Mouse (Mus musculus): Measurements from ENCODE around the gene Mad1l1. TPM values are rescaled to one million over a fixed set of nuclear protein-coding genes. Genes with fewer than 3 reads are reported as not detected.

Mad1l1 gene
- polyA plus RNA-seq, 1 experiment from 2014 or later, result 46.4 TPM

DNA sequence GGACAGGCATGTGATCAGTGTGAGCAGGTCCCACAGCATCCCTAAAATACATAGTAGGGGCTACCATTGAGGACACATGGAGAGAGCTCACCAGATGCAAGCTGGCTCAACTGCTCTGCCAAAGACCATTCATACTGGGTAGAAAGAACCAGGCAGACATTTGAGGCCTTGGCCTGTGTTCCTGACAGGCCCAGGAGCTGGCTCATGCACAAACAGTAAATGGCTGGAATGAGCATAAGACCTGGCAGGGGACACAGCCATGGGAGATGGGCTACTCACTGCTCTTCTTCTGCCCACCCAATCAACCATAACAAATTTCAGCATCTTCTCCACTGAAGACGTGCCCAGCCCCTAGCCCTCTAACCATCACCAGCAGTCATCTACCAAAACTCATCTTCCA is 66.7 kb downstream of the Mad1l1 start:
- ATAC-seq (ENCODE audit: low FRiP score), result no peak
- peaks cover 20% of the 10 kb centered on the region for H3K36me3 ChIP-seq (replicated peaks)
- H3K4me1 ChIP-seq, result peaks cover 7% of the 10 kb centered on the region
- no peak overlapping the region for H3K27ac ChIP-seq
- no peak overlapping the region for H3K4me2 ChIP-seq
- H3K9me3 ChIP-seq, result no peaks in the 10 kb centered on the region
- no peaks in the 10 kb centered on the region for H3K27me3 ChIP-seq
- H3K4me3 ChIP-seq (replicated peaks), result no peak overlapping the region
- 81% methylated on average over 1 of the region's 1 CpGs for WGBS
- no peak overlapping the region for H3K9ac ChIP-seq

DNA sequence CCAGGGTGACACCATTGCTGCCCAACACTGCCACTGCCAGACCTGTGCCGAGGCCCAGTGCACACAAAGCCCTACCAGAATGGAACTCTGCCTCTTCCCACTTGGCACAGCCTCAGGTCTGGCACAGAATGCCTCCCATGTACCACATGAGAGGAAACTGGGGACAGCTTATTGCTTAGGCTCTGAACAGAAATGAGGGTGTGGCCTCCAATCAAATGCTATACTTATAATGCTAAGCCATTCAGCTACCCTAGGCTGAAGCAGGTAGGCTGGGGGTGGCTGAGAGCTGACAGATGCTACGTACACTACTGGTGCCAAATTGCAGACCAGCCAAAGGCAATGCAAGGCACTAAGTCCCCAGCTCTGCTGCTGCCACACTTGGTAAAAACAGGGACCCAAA is 69.4 kb downstream of the Mad1l1 start:
- H3K9me3 ChIP-seq, result no peaks in the 10 kb centered on the region
- H3K4me1 ChIP-seq, result peaks cover 18% of the 10 kb centered on the region
- no peak overlapping the region for H3K4me3 ChIP-seq (replicated peaks)
- no peak overlapping the region for H3K9ac ChIP-seq
- WGBS, result 90% methylated on average over 2 of the region's 2 CpGs
- 0 out of 2 replicates have a peak, but pooled peaks cover 5% of the 10 kb centered on the region for H3K36me3 ChIP-seq (replicated peaks)
- H3K4me2 ChIP-seq, result no peak overlapping the region
- no peak overlapping the region for H3K27ac ChIP-seq
- no peak for ATAC-seq (ENCODE audit: low FRiP score)
- H3K27me3 ChIP-seq, result no peaks in the 10 kb centered on the region

DNA sequence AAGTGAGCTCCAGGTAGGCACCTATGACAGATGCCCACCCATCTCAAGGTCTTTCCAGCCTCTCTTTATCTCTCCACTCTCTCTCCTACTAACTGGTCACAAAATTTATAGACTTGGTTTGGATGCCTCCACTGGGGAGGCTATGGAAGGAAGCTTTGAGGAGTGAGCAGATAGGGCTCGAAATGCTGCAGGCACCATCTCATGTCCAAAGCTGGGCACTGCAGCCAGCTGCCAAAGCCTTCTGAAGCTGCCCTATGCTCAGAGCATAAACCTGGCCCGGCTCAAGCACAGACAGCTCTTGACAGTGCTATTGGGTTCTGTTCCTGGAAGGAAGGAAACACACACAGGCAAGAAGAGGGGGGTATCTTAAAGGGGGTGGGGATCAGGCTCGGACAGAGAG is 71.0 kb downstream of the Mad1l1 start:
- no peak overlapping the region for H3K4me3 ChIP-seq (replicated peaks)
- ATAC-seq (ENCODE audit: low FRiP score), result no peak
- no peaks in the 10 kb centered on the region for H3K27me3 ChIP-seq
- H3K36me3 ChIP-seq (replicated peaks), result peaks cover 5% of the 10 kb centered on the region; the same call in 1 of the 2 replicates
- no peak overlapping the region for H3K9ac ChIP-seq
- 86% methylated on average over 3 of the region's 3 CpGs for WGBS
- H3K9me3 ChIP-seq, result no peaks in the 10 kb centered on the region
- H3K27ac ChIP-seq, result no peak overlapping the region
- no peak overlapping the region for H3K4me2 ChIP-seq
- H3K4me1 ChIP-seq, result peaks cover 18% of the 10 kb centered on the region

DNA sequence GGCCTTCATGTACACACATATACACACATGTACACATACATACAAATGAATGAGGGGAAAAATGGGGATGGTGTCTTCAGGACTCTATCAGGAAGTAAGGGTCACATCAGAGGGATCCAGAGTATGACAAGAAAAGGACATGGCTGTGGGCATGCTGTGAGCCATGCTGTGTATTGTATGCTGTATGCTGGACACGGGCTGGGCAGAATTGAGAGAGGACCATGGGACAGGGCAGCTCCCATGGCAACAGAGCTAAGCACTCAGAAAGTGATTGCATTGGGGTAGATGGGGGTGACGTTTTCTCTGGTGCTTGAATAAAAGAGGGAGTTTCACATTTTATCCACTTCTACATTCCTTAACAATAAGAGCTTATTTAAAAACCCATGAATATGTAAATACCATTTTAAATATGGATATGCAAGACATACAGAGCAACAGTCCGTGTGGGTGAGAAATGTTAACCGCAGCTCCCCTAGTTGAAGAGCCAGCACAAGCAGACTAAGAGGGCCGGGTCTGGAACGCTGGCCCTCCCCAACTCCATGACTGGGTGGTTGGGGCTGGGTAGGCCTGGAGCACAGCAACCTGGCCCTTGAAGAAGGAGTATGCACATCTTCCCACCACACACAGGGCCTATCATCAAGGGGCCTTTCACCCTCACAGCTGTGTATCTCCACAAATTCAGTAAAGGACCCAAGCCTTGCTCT is 71.8 kb downstream of the Mad1l1 start:
- Histone ChIP-seq H3K27ac (0 out of 2 replicates have a peak overlapping the region, but pooled peaks have one; percentile 36), H3K27me3 (no peaks in the 10 kb centered on the region), H3K36me3 (replicated peaks) (peaks cover 5% of the 10 kb centered on the region; the same call in 1 of the 2 replicates), H3K9me3 (no peaks in the 10 kb centered on the region), H3K4me3 (replicated peaks) (no peak overlapping the region), H3K4me1 (peaks cover 18% of the 10 kb centered on the region), H3K9ac (no peak overlapping the region), H3K4me2 (no peak overlapping the region)
- WGBS, result 62% methylated on average over 6 of the region's 6 CpGs
- no peak for ATAC-seq (ENCODE audit: low FRiP score)

DNA sequence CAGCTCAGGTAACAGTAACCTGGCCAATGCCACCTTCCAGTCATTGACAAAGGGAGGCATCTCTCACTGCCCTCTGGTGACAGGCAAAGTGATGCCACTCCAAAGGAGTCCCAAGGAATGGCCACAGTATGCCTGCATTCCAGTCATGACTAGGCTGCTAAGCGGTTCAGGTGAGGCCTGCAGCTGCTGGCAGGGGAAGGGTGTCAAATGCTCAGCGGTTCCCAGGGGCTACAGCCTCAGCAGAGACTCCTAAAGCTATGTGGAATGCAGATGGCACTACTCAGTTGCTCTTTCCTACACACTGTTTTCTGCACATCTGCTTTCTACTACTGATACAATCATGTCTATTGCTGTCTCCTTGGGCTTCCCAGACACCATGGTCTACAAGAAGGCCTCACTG is 73.3 kb downstream of the Mad1l1 start:
- Histone ChIP-seq H3K27ac (no peak overlapping the region), H3K4me3 (replicated peaks) (no peak overlapping the region), H3K36me3 (replicated peaks) (peaks cover 5% of the 10 kb centered on the region; the same call in 1 of the 2 replicates), H3K4me1 (peaks cover 18% of the 10 kb centered on the region), H3K9ac (no peak overlapping the region), H3K4me2 (no peak overlapping the region), H3K27me3 (no peaks in the 10 kb centered on the region), H3K9me3 (no peaks in the 10 kb centered on the region)
- no peak for ATAC-seq (ENCODE audit: low FRiP score)
- WGBS, result 87% methylated on average over 2 of the region's 2 CpGs

DNA sequence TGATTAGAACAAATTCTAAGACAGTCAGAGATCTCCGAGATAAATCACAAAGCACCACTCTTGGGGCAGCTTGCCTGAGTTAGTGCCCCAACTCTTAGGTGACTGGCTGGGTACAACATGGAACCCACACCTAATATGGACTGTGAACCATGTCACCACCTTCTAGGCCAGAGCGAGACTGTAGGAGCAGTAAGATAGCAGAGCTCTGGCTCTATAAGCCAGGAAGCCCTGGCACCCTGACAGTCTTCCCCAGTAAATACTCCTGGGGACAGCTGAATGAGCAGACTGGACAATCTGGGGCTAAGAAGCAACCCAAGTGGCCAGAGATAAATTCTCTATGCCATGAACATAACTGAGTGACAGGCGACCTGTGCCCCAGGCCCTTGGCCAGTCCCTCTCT is 81.1 kb downstream of the Mad1l1 start:
- Histone ChIP-seq H3K36me3 (replicated peaks) (peaks cover 4% of the 10 kb centered on the region; the same call in 1 of the 2 replicates), H3K9ac (no peak overlapping the region), H3K4me3 (replicated peaks) (no peak overlapping the region), H3K27me3 (no peaks in the 10 kb centered on the region), H3K4me2 (no peak overlapping the region), H3K9me3 (no peaks in the 10 kb centered on the region), H3K4me1 (no peaks in the 10 kb centered on the region), H3K27ac (no peak overlapping the region)
- WGBS, result 93% methylated on average over 3 of the region's 3 CpGs
- ATAC-seq (ENCODE audit: low FRiP score), result no peak

DNA sequence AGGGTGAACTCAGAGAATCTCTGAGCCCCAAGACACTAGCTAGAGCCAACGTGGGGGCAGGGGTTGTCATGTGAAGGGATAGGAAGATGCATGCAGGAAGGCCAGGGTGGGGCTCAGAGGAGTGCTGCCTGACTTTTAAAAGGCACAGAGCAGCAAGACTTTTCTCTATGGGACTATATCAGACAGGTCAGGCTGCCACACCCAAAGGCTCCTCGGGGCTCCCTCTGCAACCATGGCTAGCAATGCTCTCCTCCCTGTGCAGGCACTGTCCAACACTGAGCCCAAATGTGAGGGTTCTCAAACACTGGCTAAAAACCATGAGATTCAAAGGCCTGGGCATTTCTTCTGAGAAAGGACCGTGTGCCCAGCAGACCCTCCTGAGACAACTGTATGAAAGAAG is 82.5 kb downstream of the Mad1l1 start:
- Histone ChIP-seq H3K27me3 (no peaks in the 10 kb centered on the region), H3K36me3 (replicated peaks) (peaks cover 4% of the 10 kb centered on the region; the same call in 1 of the 2 replicates), H3K4me1 (peaks cover 2% of the 10 kb centered on the region; the same call in 1 of the 2 replicates), H3K4me2 (no peak overlapping the region), H3K4me3 (replicated peaks) (no peak overlapping the region), H3K9me3 (no peaks in the 10 kb centered on the region), H3K9ac (no peak overlapping the region), H3K27ac (no peak overlapping the region)
- no peak for ATAC-seq (ENCODE audit: low FRiP score)
- 89% methylated on average over 3 of the region's 3 CpGs for WGBS

DNA sequence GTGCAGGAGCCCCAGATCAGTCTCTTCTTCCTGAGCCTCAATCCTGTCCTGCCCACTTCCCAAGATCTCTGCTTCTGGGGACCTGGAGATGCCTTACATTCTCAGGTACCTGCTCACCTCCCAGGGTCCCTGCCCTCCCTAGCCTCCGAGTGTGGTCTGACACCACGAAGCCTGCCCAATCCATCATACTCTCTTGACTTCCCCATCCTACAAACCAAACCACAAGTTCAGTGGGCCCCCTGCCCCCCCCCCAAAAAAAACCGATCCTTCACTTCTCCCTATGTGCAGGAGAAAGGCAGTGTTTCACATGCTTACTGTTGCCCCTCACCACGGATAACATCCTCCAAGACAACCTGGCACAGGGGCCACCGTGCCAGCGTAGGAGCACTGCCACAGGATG is 90.5 kb downstream of the Mad1l1 start:
- Histone ChIP-seq H3K4me2 (no peak overlapping the region), H3K9me3 (no peaks in the 10 kb centered on the region), H3K27me3 (no peaks in the 10 kb centered on the region), H3K36me3 (replicated peaks) (0 out of 2 replicates have a peak, but pooled peaks cover 4% of the 10 kb centered on the region), H3K9ac (no peak overlapping the region), H3K27ac (no peak overlapping the region), H3K4me1 (peaks cover 14% of the 10 kb centered on the region), H3K4me3 (replicated peaks) (no peak overlapping the region)
- WGBS, result 94% methylated on average over 6 of the region's 6 CpGs
- no peak for ATAC-seq (ENCODE audit: low FRiP score)

DNA sequence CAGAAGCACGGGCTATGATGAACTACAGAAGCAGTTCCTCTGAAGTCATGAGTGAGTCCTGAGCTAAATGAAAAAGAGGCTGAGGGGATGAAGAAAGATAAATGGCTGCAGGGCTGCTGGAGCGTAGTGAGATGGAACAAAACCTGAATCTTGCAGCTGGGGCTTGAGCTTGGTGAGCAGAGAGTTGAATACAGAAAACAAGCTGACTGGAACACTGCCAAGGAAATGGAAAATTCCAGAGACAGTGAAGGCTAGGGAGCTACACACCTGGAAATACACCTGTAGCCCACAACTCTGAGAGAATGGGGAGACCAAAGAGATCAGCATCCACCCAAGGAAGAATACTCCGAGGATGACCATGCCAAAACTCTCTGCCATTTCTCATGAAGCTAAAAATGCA is 93.0 kb downstream of the Mad1l1 start:
- ATAC-seq (ENCODE audit: low FRiP score), result no peak
- H3K4me2 ChIP-seq, result no peak overlapping the region
- peaks cover 18% of the 10 kb centered on the region for H3K4me1 ChIP-seq
- no peaks in the 10 kb centered on the region for H3K27me3 ChIP-seq
- no peak overlapping the region for H3K9ac ChIP-seq
- 92% methylated on average over 3 of the region's 3 CpGs for WGBS
- H3K9me3 ChIP-seq, result no peaks in the 10 kb centered on the region
- H3K36me3 ChIP-seq (replicated peaks), result 0 out of 2 replicates have a peak, but pooled peaks cover 4% of the 10 kb centered on the region
- no peak overlapping the region for H3K27ac ChIP-seq
- H3K4me3 ChIP-seq (replicated peaks), result no peak overlapping the region

DNA sequence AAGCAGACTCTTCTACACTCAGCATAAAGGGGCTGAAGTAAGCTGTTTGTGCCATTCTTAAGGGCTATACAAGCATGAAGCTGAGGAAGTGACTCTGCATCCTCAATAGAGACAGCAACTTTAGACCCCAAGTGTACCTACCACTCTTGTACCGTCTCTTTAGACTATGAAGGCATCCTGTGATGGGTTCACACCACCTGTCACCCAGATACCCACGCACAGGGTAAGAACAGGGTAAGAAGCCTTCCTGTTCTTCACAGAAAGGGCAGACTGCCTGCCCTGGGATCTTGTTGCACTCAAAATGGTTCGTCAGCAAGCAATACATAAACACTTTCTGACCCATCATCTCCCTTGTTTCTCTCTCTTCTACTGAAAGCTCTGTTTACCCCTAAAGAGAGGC is 94.5 kb downstream of the Mad1l1 start:
- Histone ChIP-seq H3K4me1 (peaks cover 24% of the 10 kb centered on the region), H3K4me2 (no peak overlapping the region), H3K27me3 (no peaks in the 10 kb centered on the region), H3K9ac (no peak overlapping the region), H3K9me3 (no peaks in the 10 kb centered on the region), H3K4me3 (replicated peaks) (no peak overlapping the region), H3K36me3 (replicated peaks) (0 out of 2 replicates have a peak, but pooled peaks cover 4% of the 10 kb centered on the region), H3K27ac (0 out of 2 replicates have a peak overlapping the region, but pooled peaks have one; percentile 31)
- ATAC-seq (ENCODE audit: low FRiP score), result no peak
- WGBS, result 70% methylated on average over 3 of the region's 3 CpGs

DNA sequence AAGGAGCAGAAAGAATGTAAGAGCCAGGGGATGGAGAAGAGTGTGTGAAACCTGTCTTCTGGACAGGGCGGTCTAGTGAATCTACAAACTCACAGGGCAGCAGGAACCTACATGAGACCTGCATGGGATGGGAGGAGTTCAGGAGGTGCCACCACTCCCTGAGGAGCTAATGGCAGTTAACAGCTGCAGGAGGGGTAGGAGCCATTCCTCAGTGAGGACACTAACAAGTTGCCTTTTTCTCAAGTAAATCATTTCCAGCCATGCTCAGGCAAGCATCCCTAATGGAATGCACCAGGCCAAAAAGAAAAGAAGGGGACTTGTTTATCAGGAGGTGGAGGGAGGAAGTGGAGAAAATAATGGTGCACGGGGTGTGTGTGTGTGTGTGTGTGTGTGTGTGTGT is 95.5 kb downstream of the Mad1l1 start:
- 0 out of 2 replicates have a peak, but pooled peaks cover 4% of the 10 kb centered on the region for H3K36me3 ChIP-seq (replicated peaks)
- H3K9ac ChIP-seq, result no peak overlapping the region
- no peaks in the 10 kb centered on the region for H3K9me3 ChIP-seq
- H3K27ac ChIP-seq, result no peak overlapping the region
- peaks cover 34% of the 10 kb centered on the region for H3K4me1 ChIP-seq
- no peaks in the 10 kb centered on the region for H3K27me3 ChIP-seq
- 75% methylated on average over 2 of the region's 2 CpGs for WGBS
- no peak overlapping the region for H3K4me3 ChIP-seq (replicated peaks)
- no peak for ATAC-seq (ENCODE audit: low FRiP score)
- H3K4me2 ChIP-seq, result no peak overlapping the region

DNA sequence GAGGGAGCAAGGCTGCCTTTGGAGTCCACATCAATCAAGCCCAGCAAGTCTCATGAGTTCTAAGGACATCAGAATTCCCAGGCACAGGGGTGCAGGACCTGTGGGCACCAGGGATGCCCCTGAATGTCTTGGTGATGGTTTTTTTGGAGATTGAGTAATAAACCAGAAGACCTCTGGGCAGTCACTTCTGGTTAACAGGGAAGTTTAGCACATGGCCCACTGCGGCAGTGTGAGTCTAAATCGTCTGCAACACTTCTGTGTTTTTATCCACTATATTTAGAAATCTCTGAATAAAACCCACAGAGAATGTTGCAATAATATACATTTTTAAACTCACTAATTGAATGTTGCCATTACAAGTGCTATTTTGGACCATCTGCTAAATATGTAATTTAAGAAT is 96.2 kb downstream of the Mad1l1 start:
- ATAC-seq (ENCODE audit: low FRiP score), result no peak
- Histone ChIP-seq H3K4me2 (no peak overlapping the region), H3K4me3 (replicated peaks) (no peak overlapping the region), H3K27ac (no peak overlapping the region), H3K27me3 (no peaks in the 10 kb centered on the region), H3K9ac (no peak overlapping the region), H3K4me1 (peaks cover 37% of the 10 kb centered on the region), H3K36me3 (replicated peaks) (0 out of 2 replicates have a peak, but pooled peaks cover 3% of the 10 kb centered on the region), H3K9me3 (no peaks in the 10 kb centered on the region)
- WGBS, result 93% methylated on average over 2 of the region's 2 CpGs

Measured in forebrain, embryonic 12.5 days (tissue).